Mouse (Mus musculus): ENCODE measurements around the gene Casc1. TPM values are rescaled to one million over a fixed set of nuclear protein-coding genes. Genes with fewer than 3 reads are reported as not detected.

Casc1 gene
- polyA plus RNA-seq, 1 experiment = 1.3 TPM

DNA sequence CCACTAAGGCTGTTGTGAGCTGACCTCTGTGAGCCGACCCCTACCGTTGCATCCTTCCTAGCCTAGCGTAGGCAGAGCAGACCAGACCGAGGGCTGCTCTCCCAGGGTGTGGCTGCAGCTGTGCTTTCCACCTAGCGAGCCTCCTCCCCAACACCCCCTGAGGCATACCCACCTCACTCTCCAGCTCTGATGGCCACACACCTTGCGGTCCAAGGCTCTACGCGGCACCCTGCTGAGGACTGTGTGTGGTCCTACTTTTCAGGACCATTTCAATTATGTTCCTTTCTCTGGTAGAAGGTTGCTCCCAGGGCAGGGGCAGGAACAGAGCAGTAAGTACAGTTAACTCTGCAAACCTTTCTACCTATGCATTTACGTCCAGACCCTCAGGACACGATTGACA, 34.3 kb downstream of the Casc1 start:
- TF ChIP-seq POLR2A (IDR thresholded peaks at IDR 0.05; ENCODE audit: borderline replicate concordance, insufficient read depth, low read length) (no peak), CTCF (IDR thresholded peaks at IDR 0.05; ENCODE audit: borderline replicate concordance, insufficient read depth, low read depth, low read length) (no peak)
- no peak for DNase-seq
- H3K27me3 ChIP-seq (ENCODE audit: control insufficient read depth, insufficient read depth, low read length) = no peaks in the 10 kb centered on the region
- no peak overlapping the region for H3K27ac ChIP-seq (ENCODE audit: insufficient read depth, low read length)
- H3K4me1 ChIP-seq (ENCODE audit: control insufficient read depth, insufficient read depth, low read length) = peaks cover 3% of the 10 kb centered on the region; the same call in 1 of the 2 replicates
- H3K4me3 ChIP-seq (replicated peaks; ENCODE audit: insufficient read depth, low read depth, low read length) = no peak overlapping the region
- WGBS = 55% methylated on average over 10 of the region's 10 CpGs

- DNase-seq = no peak
- no peak overlapping the region for H3K27ac ChIP-seq (ENCODE audit: insufficient read depth, low read length)
- no peaks in the 10 kb centered on the region for H3K27me3 ChIP-seq (ENCODE audit: control insufficient read depth, insufficient read depth, low read length)
- TF ChIP-seq POLR2A (IDR thresholded peaks at IDR 0.05; ENCODE audit: borderline replicate concordance, insufficient read depth, low read length) (no peak), CTCF (IDR thresholded peaks at IDR 0.05; ENCODE audit: borderline replicate concordance, insufficient read depth, low read depth, low read length) (no peak)
- peaks cover 3% of the 10 kb centered on the region; the same call in 1 of the 2 replicates for H3K4me1 ChIP-seq (ENCODE audit: control insufficient read depth, insufficient read depth, low read length)
- H3K4me3 ChIP-seq (replicated peaks; ENCODE audit: insufficient read depth, low read depth, low read length) = no peak overlapping the region
- 49% methylated on average over 9 of the region's 9 CpGs for WGBS
These were observed 35.2 kb downstream of the Casc1 start for GRCm38 (mm10) chr6:145175571-145175981.

DNA sequence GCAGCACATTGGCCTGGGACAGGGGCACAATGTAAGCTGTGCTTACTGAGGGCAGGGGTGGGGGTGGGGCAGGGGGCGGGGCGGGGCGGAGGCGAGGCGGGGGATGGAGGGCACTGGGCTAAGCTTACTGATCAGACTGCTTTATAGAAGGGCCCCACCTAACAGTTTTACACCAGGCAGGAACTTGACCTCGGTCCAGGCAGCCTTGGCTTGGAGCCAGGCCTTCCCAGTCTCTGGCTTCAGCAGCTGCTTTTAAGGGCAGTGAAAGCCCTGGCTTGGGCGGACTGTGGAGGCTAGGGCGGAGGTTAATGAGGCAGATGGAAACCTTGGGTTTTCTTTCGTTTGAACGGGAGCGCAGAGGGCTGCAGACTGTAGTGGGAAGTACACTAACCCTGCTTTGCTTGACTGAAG, 37.0 kb downstream of the Casc1 start:
- H3K4me3 ChIP-seq (replicated peaks; ENCODE audit: insufficient read depth, low read depth, low read length) = no peak overlapping the region
- whole genome bisulfite sequencing = 3% methylated on average over 11 of the region's 11 CpGs
- DNase-seq = peak in 1 of 2 experiments; percentile 7
- 0 out of 2 replicates have a peak, but pooled peaks cover 3% of the 10 kb centered on the region for H3K4me1 ChIP-seq (ENCODE audit: control insufficient read depth, insufficient read depth, low read length)
- H3K27ac ChIP-seq (ENCODE audit: insufficient read depth, low read length) = no peak overlapping the region
- TF ChIP-seq CTCF (IDR thresholded peaks at IDR 0.05; ENCODE audit: borderline replicate concordance, insufficient read depth, low read depth, low read length) = no peak
- TF ChIP-seq POLR2A (IDR thresholded peaks at IDR 0.05; ENCODE audit: borderline replicate concordance, insufficient read depth, low read length) = no peak
- H3K27me3 ChIP-seq (ENCODE audit: control insufficient read depth, insufficient read depth, low read length) = no peaks in the 10 kb centered on the region

- Histone ChIP-seq H3K27me3 (ENCODE audit: control insufficient read depth, insufficient read depth, low read length) (no peaks in the 10 kb centered on the region), H3K4me3 (replicated peaks; ENCODE audit: insufficient read depth, low read depth, low read length) (no peak overlapping the region), H3K27ac (ENCODE audit: insufficient read depth, low read length) (no peak overlapping the region), H3K4me1 (ENCODE audit: control insufficient read depth, insufficient read depth, low read length) (0 out of 2 replicates have a peak, but pooled peaks cover 3% of the 10 kb centered on the region)
- DNase-seq = no peak
- WGBS = 86% methylated on average over 14 of the region's 14 CpGs
- TF ChIP-seq POLR2A (IDR thresholded peaks at IDR 0.05; ENCODE audit: borderline replicate concordance, insufficient read depth, low read length) = no peak
- no peak for TF ChIP-seq CTCF (IDR thresholded peaks at IDR 0.05; ENCODE audit: borderline replicate concordance, insufficient read depth, low read depth, low read length)
These were observed 38.8 kb downstream of the Casc1 start for GRCm38 (mm10) chr6:145171892-145172606.

DNA sequence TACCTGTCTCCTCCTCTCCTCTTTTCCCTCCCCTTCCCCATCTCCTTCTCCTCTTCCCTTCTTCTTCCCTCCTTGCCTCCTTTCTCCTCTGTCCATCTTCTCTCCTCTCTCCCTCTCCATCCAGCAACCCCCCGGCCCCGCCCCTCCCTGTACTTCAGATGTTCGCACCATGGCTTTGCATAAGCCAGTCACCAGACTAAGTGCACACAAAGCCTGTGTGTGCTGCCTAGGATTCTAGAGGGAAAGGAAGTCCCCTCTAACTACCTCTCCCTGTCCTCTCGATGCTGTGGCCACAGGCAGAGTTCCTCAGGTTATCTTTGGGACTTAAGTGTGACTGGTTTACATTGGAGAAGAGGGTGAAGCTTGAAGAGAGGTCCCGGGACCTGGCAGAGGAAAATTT, 50.2 kb downstream of the Casc1 start:
- Histone ChIP-seq H3K27me3 (ENCODE audit: control insufficient read depth, insufficient read depth, low read length) (no peaks in the 10 kb centered on the region), H3K4me1 (ENCODE audit: control insufficient read depth, insufficient read depth, low read length) (no peaks in the 10 kb centered on the region), H3K27ac (ENCODE audit: insufficient read depth, low read length) (no peak overlapping the region), H3K4me3 (replicated peaks; ENCODE audit: insufficient read depth, low read depth, low read length) (no peak overlapping the region)
- DNase-seq = no peak
- WGBS = 69% methylated on average over 5 of the region's 5 CpGs
- TF ChIP-seq POLR2A (IDR thresholded peaks at IDR 0.05; ENCODE audit: borderline replicate concordance, insufficient read depth, low read length) (no peak), CTCF (IDR thresholded peaks at IDR 0.05; ENCODE audit: borderline replicate concordance, insufficient read depth, low read depth, low read length) (no peak)

DNA sequence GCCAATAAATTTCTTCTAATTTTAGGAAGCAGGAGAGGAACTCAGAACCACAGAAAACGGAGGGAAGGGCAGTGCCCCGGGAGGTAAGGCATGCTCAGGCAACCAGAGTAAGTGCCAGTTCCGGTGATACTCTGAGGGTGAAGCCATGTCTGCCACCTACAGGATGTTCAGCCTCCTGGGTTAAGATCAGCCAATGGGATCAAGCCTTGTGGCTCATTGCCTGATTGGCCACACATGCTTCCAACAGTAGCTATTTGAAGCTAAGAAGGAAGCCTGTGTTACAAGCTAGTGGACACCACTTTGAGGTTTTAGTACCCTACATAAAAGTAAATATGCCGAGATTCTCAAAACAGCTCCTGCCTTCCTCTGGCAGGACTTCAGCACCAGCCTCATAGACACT, 52.2 kb downstream of the Casc1 start:
- DNase-seq = no peak
- WGBS = 61% methylated on average over 4 of the region's 4 CpGs
- H3K27me3 ChIP-seq (ENCODE audit: control insufficient read depth, insufficient read depth, low read length) = no peaks in the 10 kb centered on the region
- H3K27ac ChIP-seq (ENCODE audit: insufficient read depth, low read length) = no peak overlapping the region
- no peak overlapping the region for H3K4me3 ChIP-seq (replicated peaks; ENCODE audit: insufficient read depth, low read depth, low read length)
- no peak for TF ChIP-seq CTCF (IDR thresholded peaks at IDR 0.05; ENCODE audit: borderline replicate concordance, insufficient read depth, low read depth, low read length)
- no peaks in the 10 kb centered on the region for H3K4me1 ChIP-seq (ENCODE audit: control insufficient read depth, insufficient read depth, low read length)

DNA sequence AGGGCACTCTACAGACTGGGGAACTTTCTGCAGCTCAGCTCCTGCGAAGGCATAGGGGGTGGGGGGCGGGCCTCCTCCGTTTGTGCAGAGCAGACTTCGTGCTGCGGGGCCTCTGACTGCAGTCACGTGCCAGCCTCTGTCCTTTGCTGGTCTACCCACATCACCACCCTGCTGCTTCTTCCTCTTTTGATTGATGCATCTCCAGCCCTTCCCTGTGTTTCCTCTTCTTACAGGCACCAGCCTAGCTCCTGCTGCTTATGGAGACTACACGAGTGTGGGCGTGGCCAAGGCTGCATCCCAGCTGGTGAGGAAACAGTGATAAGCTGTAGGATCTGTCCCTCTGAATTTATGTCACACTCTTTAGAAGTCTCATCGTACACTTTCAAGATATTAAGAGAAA, 61.8 kb downstream of the Casc1 start:
- 15% methylated on average over 9 of the region's 9 CpGs for WGBS
- no peak for TF ChIP-seq POLR2A (IDR thresholded peaks at IDR 0.05; ENCODE audit: borderline replicate concordance, insufficient read depth, low read length)
- no peak for TF ChIP-seq CTCF (IDR thresholded peaks at IDR 0.05; ENCODE audit: borderline replicate concordance, insufficient read depth, low read depth, low read length)
- Histone ChIP-seq H3K27me3 (ENCODE audit: control insufficient read depth, insufficient read depth, low read length) (no peaks in the 10 kb centered on the region), H3K4me1 (ENCODE audit: control insufficient read depth, insufficient read depth, low read length) (no peaks in the 10 kb centered on the region), H3K4me3 (replicated peaks; ENCODE audit: insufficient read depth, low read depth, low read length) (no peak overlapping the region), H3K27ac (ENCODE audit: insufficient read depth, low read length) (no peak overlapping the region)
- no peak for DNase-seq

DNA sequence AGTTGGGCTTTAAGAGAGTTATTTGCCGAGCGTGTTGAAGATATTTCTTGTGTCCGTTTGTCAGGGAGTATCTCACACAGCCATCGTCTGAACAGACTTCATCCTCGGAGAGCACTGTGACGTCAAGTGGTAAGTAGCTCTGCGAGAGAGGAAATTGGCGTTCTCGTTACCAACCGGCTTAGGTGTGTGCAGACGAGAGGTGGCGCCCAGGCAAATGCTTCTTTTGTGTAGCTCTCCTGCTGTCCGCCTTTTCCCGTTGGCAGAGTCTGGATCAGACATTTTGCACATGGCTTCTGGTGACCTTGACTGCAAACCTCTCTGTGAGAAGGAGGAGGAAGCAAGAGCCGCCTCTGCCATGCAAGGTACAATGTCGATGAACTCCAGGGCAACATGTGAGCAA, 63.1 kb downstream of the Casc1 start:
- 86% methylated on average over 16 of the region's 16 CpGs for WGBS

More for the DNA sequence above, 63.1 kb downstream of the Casc1 start:
- Histone ChIP-seq H3K27ac (ENCODE audit: insufficient read depth, low read length) (no peak overlapping the region), H3K27me3 (ENCODE audit: control insufficient read depth, insufficient read depth, low read length) (no peaks in the 10 kb centered on the region), H3K4me1 (ENCODE audit: control insufficient read depth, insufficient read depth, low read length) (no peaks in the 10 kb centered on the region), H3K4me3 (replicated peaks; ENCODE audit: insufficient read depth, low read depth, low read length) (no peak overlapping the region)
- TF ChIP-seq CTCF (IDR thresholded peaks at IDR 0.05; ENCODE audit: borderline replicate concordance, insufficient read depth, low read depth, low read length) (no peak), POLR2A (IDR thresholded peaks at IDR 0.05; ENCODE audit: borderline replicate concordance, insufficient read depth, low read length) (no peak)
- DNase-seq = no peak
